Mouse (Mus musculus) mouse embryonic stem cell (cell line): ENCODE measurements around the gene Upp2.

Experiments used
- in situ Hi-C, 2 experiments: fragments of 300-500 bp; cut with MboI; formaldehyde crosslinking; loops; 1 replicate in 1 of 2; 3 replicates in 1 of 2; pipeline ENCODE4 v1.14.3; 2019 to 2020; ENCODE audit warnings: low sequenced_read_pairs in 2 of 2, low pct_unique_long_range_greater_than_20kb in 1 of 2, mixed read lengths in 1 of 2; ENCODE audit not compliant: unreplicated experiment in 1 of 2

The Upp2 gene

GRCm38 (mm10) chr2:58660591-58660990, 93.5 kb downstream of the Upp2 start:
- in situ Hi-C loops: loop anchor here (5.0 to 25.0 kb wide), 4 partner anchors 73 to 623 kb away; no protein-coding TSS in a partner anchor

GRCm38 (mm10) chr2:58661116-58661515, 94.0 kb downstream of the Upp2 start:
- in situ Hi-C loops: loop anchor here (5.0 to 25.0 kb wide), 4 partner anchors 74 to 624 kb away; no protein-coding TSS in a partner anchor

- in situ Hi-C loops: loop anchor here (5.0 to 25.0 kb wide), 4 partner anchors 75 to 625 kb away; no protein-coding TSS in a partner anchor
Observed at GRCm38 (mm10) chr2:58662661-58663060, 95.6 kb downstream of the Upp2 start.

GRCm38 (mm10) chr2:58663404-58664120, 96.5 kb downstream of the Upp2 start:
- in situ Hi-C loops: loop anchor here (5.0 to 25.0 kb wide), 4 partner anchors 76 to 626 kb away; no protein-coding TSS in a partner anchor

- in situ Hi-C loops: loop anchor here (10.0 to 25.0 kb wide), 2 partner anchors 80 to 628 kb away; no protein-coding TSS in a partner anchor
Observed at GRCm38 (mm10) chr2:58665081-58665814, 98.2 kb downstream of the Upp2 start.

- in situ Hi-C loops: loop anchor here (10.0 to 25.0 kb wide), 2 partner anchors 82 to 630 kb away; no protein-coding TSS in a partner anchor
Observed at GRCm38 (mm10) chr2:58667298-58667697, 100.2 kb downstream of the Upp2 start.

- in situ Hi-C loops: loop anchor here (10.0 to 25.0 kb wide), 2 partner anchors 83 to 631 kb away; no protein-coding TSS in a partner anchor
Observed at GRCm38 (mm10) chr2:58667991-58668390, 100.9 kb downstream of the Upp2 start.

- in situ Hi-C loops: loop anchor here (10.0 to 25.0 kb wide), 2 partner anchors 84 to 632 kb away; no protein-coding TSS in a partner anchor
Observed at GRCm38 (mm10) chr2:58669114-58669513, 102.0 kb downstream of the Upp2 start.

- in situ Hi-C loops: loop anchor here (25.0 kb wide), 1 partner anchor 635 kb away; no protein-coding TSS in a partner anchor
Observed at GRCm38 (mm10) chr2:58672520-58672919, 105.4 kb downstream of the Upp2 start.

GRCm38 (mm10) chr2:58679968-58680367, 112.9 kb downstream of the Upp2 start:
- in situ Hi-C loops: no loop called here

- in situ Hi-C loops: no loop called here
Observed at GRCm38 (mm10) chr2:58680794-58681193, 113.7 kb downstream of the Upp2 start.

GRCm38 (mm10) chr2:58681394-58681793, 114.3 kb downstream of the Upp2 start:
- in situ Hi-C loops: no loop called here

- in situ Hi-C loops: no loop called here
Observed at GRCm38 (mm10) chr2:58697501-58697900, 130.4 kb downstream of the Upp2 start.

GRCm38 (mm10) chr2:58699931-58700330, 132.8 kb downstream of the Upp2 start:
- in situ Hi-C loops: loop anchor here (10.0 to 25.0 kb wide), 2 partner anchors 735 to 737 kb away; no protein-coding TSS in a partner anchor

GRCm38 (mm10) chr2:58700354-58700753, 133.3 kb downstream of the Upp2 start:
- in situ Hi-C loops: loop anchor here (10.0 to 25.0 kb wide), 2 partner anchors 734 to 737 kb away; no protein-coding TSS in a partner anchor

- in situ Hi-C loops: loop anchor here (10.0 to 25.0 kb wide), 2 partner anchors 733 to 736 kb away; no protein-coding TSS in a partner anchor
Observed at GRCm38 (mm10) chr2:58701627-58702026, 134.5 kb downstream of the Upp2 start.

- in situ Hi-C loops: loop anchor here (10.0 to 25.0 kb wide), 2 partner anchors 732 to 734 kb away; no protein-coding TSS in a partner anchor
Observed at GRCm38 (mm10) chr2:58703226-58703625, 136.1 kb downstream of the Upp2 start.

GRCm38 (mm10) chr2:58703646-58704045, 136.5 kb downstream of the Upp2 start:
- in situ Hi-C loops: loop anchor here (10.0 to 25.0 kb wide), 2 partner anchors 731 to 734 kb away; no protein-coding TSS in a partner anchor

GRCm38 (mm10) chr2:58704576-58704975, 137.5 kb downstream of the Upp2 start:
- in situ Hi-C loops: loop anchor here (10.0 to 25.0 kb wide), 2 partner anchors 730 to 733 kb away; no protein-coding TSS in a partner anchor
